Mouse (Mus musculus) bone marrow, adult 2 months (tissue): ENCODE results near the gene Vezf1.

Source experiments
- CTCF ChIP-seq: fragments of 200-500 bp; IDR thresholded peaks from 2 replicates; pipeline ENCODE4 v1.5.1; 2011; ENCODE audit warnings: low read length, control low read depth; ENCODE audit not compliant: control insufficient read depth, insufficient read depth
- POLR2A ChIP-seq: fragments of 200-500 bp; IDR thresholded peaks from 2 replicates; pipeline ENCODE4 v1.6.1; 2011; ENCODE audit warnings: low read depth, mild to moderate bottlenecking, control low read depth, low read length, borderline replicate concordance; ENCODE audit not compliant: control insufficient read depth

DNA sequence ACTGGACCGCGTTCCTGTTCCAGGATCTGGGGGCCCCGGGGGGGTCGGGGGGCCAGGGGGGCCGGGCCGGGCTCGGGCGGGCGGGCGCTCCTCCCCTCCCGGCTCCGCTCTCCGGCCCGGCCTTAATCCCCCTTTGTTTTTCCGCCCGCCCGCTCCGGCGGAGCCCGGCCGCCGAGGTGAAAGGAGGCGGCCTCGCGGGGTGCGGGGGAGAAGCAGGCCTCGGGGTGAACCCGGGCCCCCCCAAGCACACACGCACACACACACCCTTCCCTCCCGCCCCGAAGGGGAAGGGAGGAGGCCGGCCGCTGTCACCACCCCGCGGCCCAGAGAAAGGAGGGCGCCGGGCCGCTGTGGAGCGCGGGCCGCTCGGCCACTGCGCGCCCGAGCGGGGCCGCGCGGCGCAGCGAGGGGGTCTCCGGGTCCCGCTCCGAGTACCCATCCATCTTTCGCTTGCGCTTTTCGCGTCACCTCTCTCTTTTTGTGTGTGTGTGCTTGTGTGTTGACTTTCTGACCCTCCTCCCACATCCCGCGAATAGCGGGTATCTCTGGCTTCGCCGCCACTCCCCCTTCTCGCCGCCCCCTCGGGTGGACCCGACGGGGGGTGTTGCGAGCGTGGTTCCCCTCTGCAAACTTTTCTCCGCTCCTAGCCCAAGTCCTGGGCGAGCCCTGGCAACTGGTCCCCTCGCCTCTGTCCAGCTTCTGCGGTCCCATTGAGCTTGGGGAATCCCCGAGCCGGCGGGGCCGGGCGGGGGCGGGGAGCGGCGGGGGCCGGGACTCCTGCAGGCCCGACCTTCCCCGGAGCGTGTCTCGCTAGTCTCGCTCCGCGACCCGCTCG, 549 bp downstream of the Vezf1 start:
- TF ChIP-seq CTCF (no peak), POLR2A (no peak)
